Mouse (Mus musculus) T-helper 17 cell (primary cell): ENCODE results near the gene Foxl2.

ENCODE experiments used
- in situ Hi-C, 2 experiments: fragments of 300-600 bp; cut with MboI, MseI; formaldehyde crosslinking; loops; 1 replicate in 1 of 2; 2 replicates in 1 of 2; pipeline ENCODE4 v1.15.1; 2025; ENCODE audit warnings: high pct_unique_total_duplicates in 2 of 2

Foxl2 gene

GRCm38 (mm10) chr9:98961591-98962477 is 6.7 kb downstream of the Foxl2 start:
- in situ Hi-C loops, result no loop called here

- in situ Hi-C loops, result no loop called here
Observed at GRCm38 (mm10) chr9:98962478-98963142, 7.5 kb downstream of the Foxl2 start.

- in situ Hi-C loops, result no loop called here
Observed at GRCm38 (mm10) chr9:98963661-98964060, 8.6 kb downstream of the Foxl2 start.

DNA sequence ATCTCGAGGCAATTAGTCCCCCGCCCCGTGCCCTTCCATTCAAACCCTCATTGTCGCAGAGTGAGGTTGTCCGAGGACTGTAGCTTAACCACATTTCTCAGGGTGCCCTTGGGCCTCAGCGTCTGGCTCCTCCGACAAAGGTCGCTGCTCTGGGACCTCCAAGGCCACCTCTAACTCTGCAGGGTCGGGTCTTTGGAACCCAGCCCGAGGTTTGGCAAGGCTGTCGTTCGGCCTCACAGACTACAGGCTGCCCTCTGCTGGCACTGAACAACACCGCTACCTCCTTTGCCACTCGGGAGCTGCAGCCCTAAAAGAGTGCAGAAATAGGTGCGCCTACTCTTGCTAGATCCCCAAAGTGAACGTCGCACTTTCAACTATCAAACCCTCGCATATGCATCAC is 10.0 kb downstream of the Foxl2 start:
- in situ Hi-C loops, result no loop called here

DNA sequence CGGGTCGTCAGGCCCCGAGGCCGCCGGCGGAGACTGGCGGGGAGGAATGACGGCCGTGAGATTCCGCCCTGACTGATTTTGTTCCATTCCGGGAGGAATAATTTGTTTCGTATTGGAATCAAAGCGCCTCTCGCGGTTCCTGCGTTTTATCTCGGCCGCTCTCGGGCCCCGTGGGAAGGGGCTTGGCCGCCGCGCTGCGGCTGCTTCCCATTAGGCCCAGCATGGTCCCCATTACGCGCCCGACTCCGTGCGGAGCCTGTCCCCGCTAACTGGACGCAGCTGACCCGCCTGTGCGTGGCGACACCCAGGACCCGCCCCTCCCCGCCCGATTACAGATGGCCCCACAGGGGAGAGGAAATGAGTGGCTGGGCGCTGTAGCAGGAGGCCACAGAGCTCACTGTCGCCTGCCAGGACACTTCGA is 18.0 kb downstream of the Foxl2 start:
- in situ Hi-C loops, result no loop called here

DNA sequence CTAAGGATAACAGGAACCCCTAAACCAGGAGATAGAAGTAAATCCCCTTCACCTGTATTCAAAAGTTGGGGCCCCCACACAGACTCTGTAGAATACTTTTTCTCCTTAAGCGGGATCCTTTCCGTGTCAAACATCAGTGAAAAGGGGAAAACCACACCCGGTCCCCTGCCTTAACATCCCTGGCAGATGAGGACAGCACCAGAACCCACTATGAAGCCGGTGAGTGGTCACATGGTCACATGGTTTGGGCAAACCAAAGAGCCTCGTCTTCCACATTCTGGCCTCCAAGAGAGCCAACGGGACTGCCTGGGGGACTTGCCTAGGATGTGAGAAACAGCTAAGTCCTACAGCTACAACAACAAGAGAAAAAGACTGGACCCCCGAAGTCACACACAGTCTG is 18.5 kb downstream of the Foxl2 start:
- in situ Hi-C loops, result no loop called here

DNA sequence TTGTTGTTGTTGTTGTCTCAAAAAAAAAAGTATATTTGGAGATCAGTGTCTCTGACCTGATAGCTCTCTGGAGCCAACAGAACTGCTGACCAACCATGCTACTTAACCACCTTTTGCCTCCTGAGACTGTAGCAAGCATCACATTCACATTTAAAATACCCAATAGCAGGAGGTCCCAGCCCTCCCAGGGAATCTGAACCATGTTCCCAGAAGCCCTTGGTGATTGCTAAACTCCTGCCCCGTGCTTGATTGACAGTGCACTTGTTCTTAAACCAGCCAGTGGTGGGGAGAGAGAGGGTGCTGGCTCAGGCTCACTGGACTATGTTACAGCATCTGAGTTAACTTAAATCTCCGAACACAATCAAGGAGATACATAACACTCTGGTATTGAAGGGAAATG is 19.8 kb downstream of the Foxl2 start:
- in situ Hi-C loops, result loop anchor here in 1 of 2 experiments (5.0 kb wide), 1 partner anchor 262 kb away; the partner anchor contains the start of gene Faiml

- in situ Hi-C loops, result loop anchor here in 1 of 2 experiments (5.0 kb wide), 1 partner anchor 261 kb away; the partner anchor contains the start of gene Faiml
Observed at GRCm38 (mm10) chr9:98976081-98976480, 21.0 kb downstream of the Foxl2 start.

DNA sequence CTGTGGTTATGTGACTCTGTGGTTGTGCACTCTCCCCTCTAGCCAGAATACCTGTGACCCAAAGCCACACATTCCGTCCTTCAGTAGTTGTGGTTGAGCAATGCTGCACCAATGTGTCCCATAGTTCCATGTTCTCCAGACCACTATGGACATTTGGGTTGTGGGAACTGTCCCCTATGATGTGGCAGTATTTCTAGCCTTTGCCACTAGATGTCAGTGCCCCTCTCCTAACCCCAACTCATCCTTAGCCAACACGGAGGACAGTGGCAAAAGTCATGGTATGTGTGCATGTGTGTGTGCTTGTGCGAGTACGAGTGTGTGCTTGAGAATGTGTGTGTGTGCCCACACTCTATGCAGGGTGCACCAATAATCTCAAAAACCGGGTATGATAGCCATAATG is 21.4 kb downstream of the Foxl2 start:
- in situ Hi-C loops, result loop anchor here in 1 of 2 experiments (5.0 kb wide), 1 partner anchor 261 kb away; the partner anchor contains the start of gene Faiml

GRCm38 (mm10) chr9:98979431-98980416 is 24.6 kb downstream of the Foxl2 start:
- in situ Hi-C loops, result loop anchor here (5.0 kb wide), 2 partner anchors 163 to 258 kb away; partner anchors contain the start of genes Faiml (in 1 of the 2) and Pik3cb (in 1 of the 2)

DNA sequence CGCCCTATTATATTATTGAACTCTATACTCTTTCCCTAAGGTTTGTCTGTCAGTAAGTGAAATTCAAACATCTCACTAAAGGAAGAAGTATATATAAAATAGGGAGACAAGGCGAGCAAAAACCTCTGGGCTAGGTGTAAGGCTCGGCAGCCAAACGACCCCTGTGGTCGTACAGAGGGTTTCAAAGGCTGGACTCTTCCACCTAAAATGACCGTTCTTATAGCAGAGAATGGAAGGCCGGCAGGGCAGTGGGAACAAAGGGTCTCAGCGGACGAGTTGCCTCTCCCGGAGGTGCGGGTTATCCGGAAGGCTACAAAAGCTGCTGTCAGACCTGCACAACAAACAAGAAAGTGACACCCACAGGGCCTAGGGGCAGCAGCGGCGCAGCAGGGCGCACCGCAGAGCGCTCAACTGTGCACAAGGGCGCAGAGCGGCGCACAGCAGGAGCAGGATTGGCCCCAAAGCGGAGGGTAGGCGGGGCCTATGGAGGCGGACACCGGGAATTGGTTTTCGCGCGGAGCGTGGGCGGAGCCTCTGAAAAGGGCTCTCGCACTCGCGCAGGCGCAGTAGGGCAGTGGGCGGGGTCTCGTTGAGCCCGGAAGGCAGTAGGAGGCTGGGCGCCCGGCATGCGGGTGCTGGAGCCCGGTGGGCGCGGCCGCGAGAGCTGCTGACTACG is 30.9 kb downstream of the Foxl2 start, which contains the start of gene Faim:
TSS of gene Faim (plus strand) at position 574 of the 676 bp plus-strand sequence.
- in situ Hi-C loops, result no loop called here

DNA sequence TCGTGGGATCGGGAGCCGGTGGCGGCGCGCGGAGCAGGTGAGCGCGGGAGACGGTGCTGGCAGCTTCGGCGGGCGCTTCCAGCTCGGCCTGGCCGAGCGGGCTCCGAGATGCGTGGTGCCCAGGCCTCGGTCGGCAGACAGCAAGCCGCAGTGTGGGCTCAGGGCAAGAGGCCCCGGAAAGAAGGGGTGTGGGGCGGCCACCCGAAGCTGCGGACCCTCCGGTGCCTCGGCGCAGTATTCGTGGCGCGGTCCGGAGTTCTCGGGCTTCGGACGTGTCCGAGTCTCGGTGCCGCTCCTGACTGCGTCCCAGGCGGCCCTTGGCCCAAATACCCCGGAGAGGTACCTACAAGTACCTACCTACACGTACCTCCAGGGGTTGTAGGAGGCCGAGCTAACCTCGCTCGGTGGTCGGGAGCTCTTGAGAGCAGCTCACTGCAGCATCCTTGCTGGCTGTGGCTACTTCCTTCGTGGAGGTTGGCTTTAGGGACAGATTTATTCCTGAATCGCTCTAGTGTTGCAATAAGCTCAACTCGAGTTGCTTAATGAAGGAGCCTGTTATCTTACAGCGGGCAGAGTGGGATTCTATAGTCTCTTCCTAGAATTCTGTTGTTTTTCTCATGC is 31.5 kb downstream of the Foxl2 start:
- in situ Hi-C loops, result no loop called here

GRCm38 (mm10) chr9:98987131-98987530 is 32.0 kb downstream of the Foxl2 start:
- in situ Hi-C loops, result no loop called here

DNA sequence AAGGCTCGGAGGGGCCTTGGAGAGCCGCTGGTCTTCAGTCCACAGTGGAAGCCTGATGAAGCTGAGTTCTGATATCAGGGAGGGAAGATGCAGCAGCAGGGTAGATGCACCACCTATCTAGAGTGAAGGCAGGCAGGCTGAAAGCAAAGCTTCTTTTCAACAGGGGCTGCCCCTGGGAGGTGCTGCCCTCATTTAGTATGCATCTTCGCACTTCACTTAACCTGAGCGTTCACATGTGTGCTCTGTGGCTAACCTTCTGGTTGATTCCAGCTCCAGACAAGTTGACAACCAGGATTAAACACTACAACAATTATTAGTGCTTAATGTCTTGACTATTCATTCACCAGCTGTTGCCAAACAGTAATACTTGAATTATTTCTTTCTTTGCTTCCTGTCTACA is 39.0 kb downstream of the Foxl2 start:
- in situ Hi-C loops, result no loop called here

DNA sequence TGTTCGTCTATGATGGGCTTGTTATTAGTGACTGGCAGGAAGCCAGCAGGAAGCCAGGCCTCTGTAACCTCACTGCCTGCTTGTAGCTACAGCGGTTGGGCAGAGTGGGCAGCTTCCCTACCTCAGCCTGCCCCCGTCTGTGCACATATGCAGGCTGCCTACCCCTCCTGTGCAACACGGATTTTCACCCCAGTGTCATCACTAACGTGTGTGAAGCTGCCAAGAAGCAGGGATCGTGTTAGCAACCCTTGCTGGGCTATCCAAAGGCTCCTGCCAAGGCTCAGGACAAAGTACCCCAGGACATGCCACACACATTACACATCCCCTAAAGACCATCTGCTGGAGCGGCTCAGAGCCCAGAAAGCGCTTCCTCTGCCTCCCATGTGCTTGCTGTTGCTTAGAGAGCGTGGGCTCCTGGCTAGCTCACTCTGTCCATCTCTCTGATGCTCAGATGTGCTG is 44.8 kb downstream of the Foxl2 start:
- in situ Hi-C loops, result no loop called here

DNA sequence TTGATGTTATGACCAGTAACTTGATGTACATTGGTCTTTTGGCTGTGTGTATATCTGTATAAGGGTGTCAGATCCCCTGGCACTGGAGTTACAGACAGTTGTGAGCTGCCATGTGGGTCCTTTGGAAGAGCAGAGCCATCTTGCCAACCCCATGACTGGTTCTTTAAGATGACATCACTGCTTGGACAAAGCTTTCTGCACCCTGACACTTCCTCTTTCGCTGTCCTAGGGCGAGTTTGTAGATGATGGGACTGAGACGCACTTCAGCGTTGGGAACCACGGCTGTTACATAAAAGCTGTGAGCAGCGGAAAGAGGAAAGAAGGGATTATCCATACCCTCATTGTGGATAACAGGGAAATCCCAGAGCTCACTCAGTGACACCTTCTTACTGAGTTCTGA is 46.2 kb downstream of the Foxl2 start:
- in situ Hi-C loops, result no loop called here
